ENCODE assay signal across 39 mouse cellular contexts in genomic region chr5:29963488-29963887, GRCm38 (mm10). TPM values are rescaled to one million over a fixed set of nuclear protein-coding genes. Genes with fewer than 3 reads are reported as not detected.
A peak's percentile ranks its signal among the peaks of the same experiment; 100 is the strongest.
DNase-seq lines count a peak whose midpoint lies in the region; ATAC-seq lines count a peak whose summit lies in the region.
"Had no signal": no experiment of that assay in that cellular context is flagged by ENCODE, and none has a peak within 500 bp of the region (broad histone marks: within the 10 kb centered on the region; RNA-seq: fewer than 3 reads in every experiment).

No protein-coding gene starts in this region.

- peak overlapping the region; percentile 38 for H3K4me2 ChIP-seq in liver, embryonic 13.5 days
- H3K4me2 ChIP-seq: forebrain, embryonic 13.5 days; heart, embryonic 15.5 days; hindbrain, embryonic 12.5 days; intestine, embryonic 15.5 days; limb, embryonic 13.5 days had no signal

- peak; percentile 95 for ATAC-seq in liver, embryonic 13.5 days (ENCODE audit: low read depth)
- peak; percentile 69 for ATAC-seq in megakaryocyte progenitor cell, adult 5-6 weeks (replicated peaks; ENCODE audit: poor library complexity)
- ATAC-seq: forebrain, embryonic 13.5 days; hindbrain, postnatal 0 days; intestine, embryonic 15.5 days; midbrain, embryonic 16.5 days; Patski had no signal

- peak overlapping the region; percentile 8 for H3K9ac ChIP-seq in liver, embryonic 13.5 days
- H3K9ac ChIP-seq: forebrain, embryonic 13.5 days; heart, embryonic 15.5 days; hindbrain, embryonic 12.5 days; intestine, embryonic 15.5 days; limb, embryonic 13.5 days had no signal

- H3K27ac ChIP-seq in liver, embryonic 13.5 days = peak overlapping the region; percentile 81
- H3K27ac ChIP-seq: forebrain, embryonic 13.5 days; heart, embryonic 10.5 days; heart, embryonic 15.5 days; hindbrain, embryonic 12.5 days; hindbrain, postnatal 0 days; intestine, embryonic 15.5 days; kidney, postnatal 0 days; limb, embryonic 13.5 days; macrophage; midbrain, embryonic 10.5 days had no signal

- WGBS in liver, embryonic 13.5 days (ENCODE audit: insufficient replicate concordance) = 6% methylated on average over 1 of the region's 1 CpGs

- peak; percentile 87 for DNase-seq in MEL-GATA-1-ER (ENCODE audit: extremely low read depth, low read depth)
- DNase-seq in c-Kit-positive CD71-positive TER-119-positive erythroid progenitor cells, embryonic 14.5 days (ENCODE audit: low spot score) = peak; percentile 88
- peak; percentile 74 for DNase-seq in liver, embryonic 13.5 days
- no peak for DNase-seq in spleen, adult 12 weeks (ENCODE audit: low spot score)
- DNase-seq in cerebellum, postnatal 4 days (ENCODE audit: low spot score in 2 of 2) = no peak
- no peak for DNase-seq in kidney, postnatal 25 days
- DNase-seq: adrenal gland, postnatal 25 days; cerebellum, adult 11 months; cerebellum, adult 9-11 months; gastrocnemius, postnatal 10 days; kidney, adult 2 months; lung, adult 2 months; lung, postnatal 10 days; right cerebral cortex, postnatal 25 days; spleen, adult 18-20 months; thymus, adult 2 months; thymus, postnatal 36 days had no signal

- H3K9me3 ChIP-seq in liver, embryonic 13.5 days (replicated peaks) = no peaks in the 10 kb centered on the region
- H3K9me3 ChIP-seq: forebrain, embryonic 13.5 days; heart, embryonic 10.5 days; heart, embryonic 15.5 days; hindbrain, embryonic 12.5 days; intestine, embryonic 15.5 days; limb, embryonic 13.5 days; midbrain, embryonic 10.5 days had no signal

- peaks cover 64% of the 10 kb centered on the region for H3K4me1 ChIP-seq in liver, embryonic 13.5 days (replicated peaks)
- H3K4me1 ChIP-seq: forebrain, embryonic 13.5 days; heart, embryonic 10.5 days; heart, embryonic 15.5 days; hindbrain, embryonic 12.5 days; intestine, embryonic 15.5 days; limb, embryonic 13.5 days; midbrain, embryonic 10.5 days had no signal

- H3K27me3 ChIP-seq in liver, embryonic 13.5 days = no peaks in the 10 kb centered on the region
- H3K27me3 ChIP-seq: CH12.LX; forebrain, embryonic 13.5 days; heart, embryonic 15.5 days; hindbrain, embryonic 12.5 days; intestine, embryonic 15.5 days; limb, embryonic 13.5 days had no signal

- no peaks in the 10 kb centered on the region for H3K36me3 ChIP-seq in liver, embryonic 13.5 days
- H3K36me3 ChIP-seq: heart, embryonic 10.5 days; heart, embryonic 15.5 days; hindbrain, embryonic 12.5 days; intestine, embryonic 15.5 days; limb, embryonic 13.5 days; midbrain, embryonic 10.5 days had no signal

- 0 out of 2 replicates have a peak overlapping the region, but pooled peaks have one; percentile 13 for H3K4me3 ChIP-seq in liver, embryonic 13.5 days (replicated peaks)
- H3K4me3 ChIP-seq: forebrain, embryonic 13.5 days; heart, embryonic 10.5 days; heart, embryonic 15.5 days; hindbrain, embryonic 12.5 days; intestine, embryonic 15.5 days; limb, embryonic 13.5 days; midbrain, embryonic 10.5 days had no signal

RNA-seq across cellular contexts. Expression of gene Il6, which starts 49.4 kb away (rescaled TPM):
- 0.28 and 0.32 TPM in 2 replicates for polyA plus RNA-seq in liver, embryonic 13.5 days (2015; fragmentation: Nextera tagmentation; extraction: Ambion mirVana)
- total RNA-seq in megakaryocyte progenitor cell, adult 5-6 weeks (2015) = 0.86 and 1.4 TPM in 2 replicates
- 0.07 and 2.7 TPM in 2 replicates for total RNA-seq in megakaryocyte progenitor cell, adult 5-6 weeks (2017)
- total RNA-seq: adrenal gland, postnatal 25 days; ES-E14; heart, postnatal 25 days; hindbrain, postnatal 0 days; layer of hippocampus, postnatal 10 days; left cerebral cortex, adult 8-10 months; left cerebral cortex, postnatal 36 days had no signal
- polyA plus RNA-seq: brain, embryonic 14.5 days; cortical plate, adult 2 months; forebrain, embryonic 13.5 days; heart, embryonic 10.5 days; hindbrain, embryonic 12.5 days; hindbrain, postnatal 0 days; kidney, adult 2 months; kidney, postnatal 0 days; lung, adult 2 months; midbrain, embryonic 10.5 days; midbrain, embryonic 16.5 days; neural tube, embryonic 11.5 days had no signal

Comparison
In these comparisons a context has a peak if more than half of its experiments do, and no peak if none do; other contexts are left out.
1. DNase-seq: peak in MEL-GATA-1-ER (single experiment), c-Kit-positive CD71-positive TER-119-positive erythroid progenitor cells, embryonic 14.5 days (single experiment) and liver, embryonic 13.5 days (single experiment); none in spleen, adult 12 weeks (single experiment), cerebellum, postnatal 4 days (0 of 2) and kidney, postnatal 25 days (0 of 2).